Mouse (Mus musculus): ENCODE data around the gene Akap13. TPM values are rescaled to one million over a fixed set of nuclear protein-coding genes. Genes with fewer than 3 reads are reported as not detected.
A peak's percentile ranks its signal among the peaks of the same experiment; 100 is the strongest.
"Not testable (repeated sequence)": the region's sequence is repeated elsewhere in the genome, so short reads cannot be mapped to it uniquely, and the experiment has no call there.

Akap13 gene
- polyA plus RNA-seq, 1 experiment = 5.4 TPM

DNA sequence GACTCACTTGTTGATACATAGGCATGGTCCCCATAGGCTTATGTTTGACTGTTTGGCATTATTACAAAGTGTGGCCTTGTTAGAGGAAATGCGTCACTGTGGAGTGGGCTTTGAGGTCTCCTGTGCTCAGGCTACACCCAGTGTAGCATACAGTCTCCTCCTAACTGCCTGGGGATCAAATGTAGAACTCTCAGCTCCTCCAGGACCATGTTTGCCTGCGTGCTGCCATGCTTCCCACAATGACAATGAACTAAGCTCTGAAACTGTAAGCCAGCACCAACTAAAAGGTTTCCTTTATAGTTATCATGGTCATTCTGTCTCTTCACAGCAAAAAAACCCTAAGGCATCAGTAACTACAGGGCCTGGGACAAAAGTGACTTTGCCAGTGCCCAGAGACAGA, 312.8 kb downstream of the Akap13 start:
- Histone ChIP-seq H3K27me3 (ENCODE audit: control insufficient read depth, insufficient read depth, low read length) (no peaks in the 10 kb centered on the region), H3K27ac (ENCODE audit: insufficient read depth, low read length) (no peak overlapping the region), H3K4me1 (ENCODE audit: control insufficient read depth, insufficient read depth, low read length) (no peaks in the 10 kb centered on the region), H3K4me3 (replicated peaks; ENCODE audit: insufficient read depth, low read depth, low read length) (no peak overlapping the region)
- no peak for DNase-seq
- TF ChIP-seq POLR2A (IDR thresholded peaks at IDR 0.05; ENCODE audit: borderline replicate concordance, insufficient read depth, low read length) (no peak), CTCF (IDR thresholded peaks at IDR 0.05; ENCODE audit: borderline replicate concordance, insufficient read depth, low read depth, low read length) (no peak)
- WGBS = 81% methylated on average over 2 of the region's 2 CpGs

DNA sequence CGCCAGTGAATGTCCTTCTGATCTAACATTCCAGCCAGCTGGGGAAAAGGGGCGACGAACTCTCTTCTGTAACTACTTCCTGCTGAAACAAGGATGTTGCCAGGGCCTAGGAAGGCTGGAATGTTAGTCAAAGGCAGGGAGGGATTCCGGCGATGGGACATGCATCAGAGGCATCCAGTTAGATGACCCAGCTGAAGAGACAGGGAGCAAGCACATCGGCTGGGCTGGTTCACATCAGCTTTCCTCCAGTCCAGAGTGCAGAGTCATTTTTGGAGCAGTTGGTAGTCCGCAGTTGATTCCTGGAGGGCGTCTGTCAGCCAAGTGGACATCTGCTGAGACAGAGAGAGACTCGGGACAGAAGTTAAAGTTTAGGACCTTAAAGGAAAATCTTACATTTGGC, 314.6 kb downstream of the Akap13 start:
- no peak overlapping the region for H3K27ac ChIP-seq (ENCODE audit: insufficient read depth, low read length)
- TF ChIP-seq CTCF (IDR thresholded peaks at IDR 0.05; ENCODE audit: borderline replicate concordance, insufficient read depth, low read depth, low read length) = no peak
- TF ChIP-seq POLR2A (IDR thresholded peaks at IDR 0.05; ENCODE audit: borderline replicate concordance, insufficient read depth, low read length) = no peak
- WGBS = 61% methylated on average over 9 of the region's 9 CpGs
- H3K4me3 ChIP-seq (replicated peaks; ENCODE audit: insufficient read depth, low read depth, low read length) = no peak overlapping the region
- no peaks in the 10 kb centered on the region for H3K27me3 ChIP-seq (ENCODE audit: control insufficient read depth, insufficient read depth, low read length)
- H3K4me1 ChIP-seq (ENCODE audit: control insufficient read depth, insufficient read depth, low read length) = no peaks in the 10 kb centered on the region
- no peak for DNase-seq

DNA sequence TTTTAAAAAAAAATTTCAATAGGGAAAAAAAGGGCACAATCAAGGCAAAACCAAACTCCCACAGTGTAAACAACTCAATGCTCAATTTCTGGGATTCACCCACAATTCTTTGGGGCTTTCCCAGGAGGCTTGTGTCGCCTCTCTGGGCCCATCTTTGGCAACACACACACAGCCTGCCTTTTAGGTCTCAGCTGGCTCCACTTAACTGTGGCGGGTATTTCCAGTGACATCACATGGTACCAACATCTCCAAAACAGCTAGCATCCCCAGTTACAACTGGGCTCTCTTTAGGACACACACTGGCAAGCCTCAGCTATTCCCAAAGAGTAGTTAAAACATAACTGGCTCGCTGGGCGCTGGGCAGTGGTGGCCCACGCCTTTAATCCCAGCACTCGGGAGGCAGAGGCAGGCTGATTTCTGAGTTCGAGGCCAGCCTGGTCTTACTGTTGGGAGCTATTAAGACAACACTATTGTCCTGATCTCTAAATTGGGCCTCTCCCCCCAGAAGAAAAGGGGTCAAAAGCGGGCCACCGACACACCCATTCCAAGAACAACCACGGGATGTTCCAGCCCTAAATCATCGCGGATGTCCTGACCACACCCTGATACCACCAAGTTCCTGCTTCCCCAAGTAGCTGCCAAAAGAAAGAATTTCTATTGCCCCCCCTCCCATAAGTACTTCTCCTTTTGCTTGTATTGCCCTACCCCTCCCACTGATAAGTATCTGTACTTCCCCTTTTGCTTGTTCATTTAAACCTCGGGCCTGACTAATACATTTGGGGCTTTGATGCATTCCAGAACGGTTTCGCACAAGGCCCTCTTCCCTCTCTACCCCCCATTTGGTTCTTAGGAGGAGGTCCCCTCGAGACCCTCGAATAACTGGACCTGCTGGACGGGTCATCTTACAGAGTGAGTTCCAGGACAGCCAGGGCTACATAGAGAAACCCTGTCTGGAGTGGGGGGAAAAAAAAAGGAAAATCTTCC, 319.1 kb downstream of the Akap13 start:
- WGBS = 93% methylated on average over 18 of the region's 18 CpGs
- not testable (repeated sequence) for H3K4me3 ChIP-seq (replicated peaks; ENCODE audit: insufficient read depth, low read depth, low read length); DNase-seq; H3K27ac ChIP-seq (ENCODE audit: insufficient read depth, low read length); H3K4me1 ChIP-seq (ENCODE audit: control insufficient read depth, insufficient read depth, low read length); H3K27me3 ChIP-seq (ENCODE audit: control insufficient read depth, insufficient read depth, low read length)

DNA sequence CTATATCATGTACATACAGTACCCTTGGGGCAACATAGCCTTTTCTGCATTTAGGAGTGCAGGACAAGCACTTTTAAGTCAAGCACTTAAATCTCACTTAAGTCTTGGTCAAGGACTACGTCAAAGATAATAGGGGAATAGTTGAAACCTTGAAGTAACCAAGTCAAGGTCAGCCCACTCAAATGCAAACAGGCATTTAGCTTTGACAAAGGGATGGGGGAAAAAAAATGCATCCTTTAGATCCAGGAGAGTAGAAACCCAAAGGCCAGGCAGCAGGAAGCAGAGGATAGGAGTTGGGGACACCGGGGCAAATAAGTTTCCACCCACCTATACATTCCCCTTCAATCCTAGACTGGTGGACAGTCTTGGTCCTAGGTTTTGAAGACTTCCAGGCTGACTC, 322.7 kb downstream of the Akap13 start:
- TF ChIP-seq POLR2A (IDR thresholded peaks at IDR 0.05; ENCODE audit: borderline replicate concordance, insufficient read depth, low read length) (no peak), CTCF (IDR thresholded peaks at IDR 0.05; ENCODE audit: borderline replicate concordance, insufficient read depth, low read depth, low read length) (no peak)
- WGBS = over 99% methylated on average over 2 of the region's 2 CpGs
- no peak for DNase-seq
- no peaks in the 10 kb centered on the region for H3K4me1 ChIP-seq (ENCODE audit: control insufficient read depth, insufficient read depth, low read length)
- no peak overlapping the region for H3K27ac ChIP-seq (ENCODE audit: insufficient read depth, low read length)
- H3K4me3 ChIP-seq (replicated peaks; ENCODE audit: insufficient read depth, low read depth, low read length) = no peak overlapping the region
- H3K27me3 ChIP-seq (ENCODE audit: control insufficient read depth, insufficient read depth, low read length) = no peaks in the 10 kb centered on the region

DNA sequence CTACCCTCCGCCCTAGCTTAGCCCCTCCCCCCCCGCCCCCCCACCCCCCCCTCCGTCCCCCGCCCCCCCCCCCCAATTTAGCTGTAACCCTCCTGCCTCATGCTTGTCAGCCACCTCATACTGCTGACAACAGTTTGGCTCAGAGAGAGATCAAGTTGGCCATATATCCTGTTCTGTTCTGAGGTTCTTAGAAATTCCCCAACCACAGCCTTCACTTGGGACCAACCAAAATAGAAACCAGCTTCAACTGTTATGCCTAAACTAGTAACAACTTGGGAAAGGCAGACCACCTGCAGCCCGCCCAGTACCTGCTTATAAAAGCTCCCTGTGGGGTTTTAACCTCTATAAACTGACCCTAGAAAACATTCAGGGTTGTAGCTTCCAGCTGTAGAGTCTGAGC, 325.5 kb downstream of the Akap13 start:
- 37% methylated on average over 1 of the region's 5 CpGs for WGBS
- H3K27me3 ChIP-seq (ENCODE audit: control insufficient read depth, insufficient read depth, low read length) = no peaks in the 10 kb centered on the region
- no peak overlapping the region for H3K4me3 ChIP-seq (replicated peaks; ENCODE audit: insufficient read depth, low read depth, low read length)
- H3K27ac ChIP-seq (ENCODE audit: insufficient read depth, low read length) = no peak overlapping the region
- H3K4me1 ChIP-seq (ENCODE audit: control insufficient read depth, insufficient read depth, low read length) = no peaks in the 10 kb centered on the region
- no peak for TF ChIP-seq CTCF (IDR thresholded peaks at IDR 0.05; ENCODE audit: borderline replicate concordance, insufficient read depth, low read depth, low read length)
- no peak for TF ChIP-seq POLR2A (IDR thresholded peaks at IDR 0.05; ENCODE audit: borderline replicate concordance, insufficient read depth, low read length)
- no peak for DNase-seq

DNA sequence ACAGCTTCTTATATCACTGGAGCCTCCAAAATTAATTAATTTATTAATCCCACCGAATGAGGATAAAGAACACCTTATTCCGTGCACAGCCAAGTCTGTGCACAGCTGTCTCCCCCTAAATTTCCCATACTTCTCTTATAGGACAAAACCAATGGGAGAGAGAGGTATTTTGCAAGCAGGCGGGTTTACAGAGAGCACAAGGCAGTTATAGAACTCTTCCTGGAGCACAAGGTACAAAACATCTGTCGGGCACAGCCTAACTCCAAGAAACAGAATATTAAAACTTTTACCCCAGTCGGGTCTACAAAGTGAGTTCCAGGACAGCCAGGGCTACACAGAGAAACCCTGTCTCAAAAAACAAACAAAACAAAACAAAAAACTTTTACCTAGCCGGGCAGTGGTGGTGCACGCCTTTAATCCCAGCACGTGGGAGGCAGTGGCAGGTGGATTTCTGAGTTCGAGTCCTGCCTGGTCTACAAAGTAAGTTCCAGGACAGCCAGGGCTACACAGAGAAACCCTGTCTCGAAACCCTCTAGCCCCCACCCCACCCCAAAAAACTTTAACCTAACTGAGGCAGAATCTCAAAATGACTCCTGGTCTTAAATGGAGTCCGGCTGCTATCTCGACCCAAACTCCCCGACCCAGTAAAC, 326.1 kb downstream of the Akap13 start:
- H3K27me3 ChIP-seq (ENCODE audit: control insufficient read depth, insufficient read depth, low read length) = no peaks in the 10 kb centered on the region
- TF ChIP-seq CTCF (IDR thresholded peaks at IDR 0.05; ENCODE audit: borderline replicate concordance, insufficient read depth, low read depth, low read length) = no peak
- TF ChIP-seq POLR2A (IDR thresholded peaks at IDR 0.05; ENCODE audit: borderline replicate concordance, insufficient read depth, low read length) = no peak
- peak overlapping the region; percentile 52 for H3K4me3 ChIP-seq (replicated peaks; ENCODE audit: insufficient read depth, low read depth, low read length)
- H3K27ac ChIP-seq (ENCODE audit: insufficient read depth, low read length) = no peak overlapping the region
- H3K4me1 ChIP-seq (ENCODE audit: control insufficient read depth, insufficient read depth, low read length) = no peaks in the 10 kb centered on the region
- DNase-seq = no peak
- WGBS = 5% methylated on average over 13 of the region's 13 CpGs

DNA sequence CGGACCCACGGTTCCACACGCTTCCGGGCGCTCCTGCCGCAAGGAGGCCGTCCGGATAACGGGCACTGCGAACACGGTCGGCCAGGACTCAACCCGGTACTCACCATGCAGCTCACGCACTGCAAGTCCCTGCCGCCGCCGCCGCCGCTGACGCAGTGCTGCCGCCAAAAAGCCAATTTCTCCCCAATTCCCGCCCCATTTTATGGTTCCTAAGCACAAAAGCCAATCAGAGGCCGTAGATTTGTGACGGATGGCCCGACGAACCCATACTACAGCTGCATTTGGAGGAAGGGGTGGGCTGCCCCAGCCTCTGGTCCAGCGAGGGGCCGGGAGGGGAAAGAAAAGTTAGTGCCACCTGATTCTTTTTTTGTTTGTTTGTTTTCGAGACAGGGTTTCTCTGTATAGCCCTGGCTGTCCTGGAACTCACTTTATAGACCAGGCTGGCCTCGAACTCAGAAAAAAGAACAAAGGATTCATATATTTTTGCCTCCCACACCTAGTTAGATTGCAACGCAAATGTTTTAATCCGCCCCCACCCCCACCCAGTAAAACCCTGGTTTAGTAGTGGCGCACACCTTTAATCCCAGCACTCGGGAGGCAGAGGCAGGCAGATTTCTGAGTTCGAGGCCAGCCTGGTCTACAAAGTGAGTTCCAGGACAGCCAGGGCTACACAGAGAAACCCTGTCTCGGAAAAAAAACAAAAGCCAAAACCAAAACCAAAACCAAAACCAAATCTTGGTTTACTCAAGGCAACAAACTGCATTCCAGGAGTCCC, 326.8 kb downstream of the Akap13 start:
- Histone ChIP-seq H3K4me3 (replicated peaks; ENCODE audit: insufficient read depth, low read depth, low read length) (peak overlapping the region; percentile 52), H3K27me3 (ENCODE audit: control insufficient read depth, insufficient read depth, low read length) (no peaks in the 10 kb centered on the region), H3K4me1 (ENCODE audit: control insufficient read depth, insufficient read depth, low read length) (no peaks in the 10 kb centered on the region), H3K27ac (ENCODE audit: insufficient read depth, low read length) (no peak overlapping the region)
- 12% methylated on average over 36 of the region's 36 CpGs for WGBS
- TF ChIP-seq CTCF (IDR thresholded peaks at IDR 0.05; ENCODE audit: borderline replicate concordance, insufficient read depth, low read depth, low read length) (no peak), POLR2A (IDR thresholded peaks at IDR 0.05; ENCODE audit: borderline replicate concordance, insufficient read depth, low read length) (no peak)
- DNase-seq = peak; percentile 46 to 56

Measured in cerebellum, adult 2 months (tissue).